In genomic region chr10:34019302-34020075, GRCm38 (mm10) we compare ENCODE assay signal across 8 mouse cellular contexts. TPM values are rescaled to one million over a fixed set of nuclear protein-coding genes. Genes with fewer than 3 reads are reported as not detected.
DNase-seq lines count a peak whose midpoint lies in the region; ATAC-seq and TF ChIP-seq lines count a peak whose summit lies in the region.

Gene Rwdd1 (minus strand): TSS chr10:34019624.

- H3K36me3 ChIP-seq in C2C12 (ENCODE audit: control insufficient read depth, insufficient read depth) (peaks cover 24% of the 10 kb centered on the region), myocyte (ENCODE audit: control insufficient read depth, insufficient read depth) (peaks cover 5% of the 10 kb centered on the region)
- no peaks in the 10 kb centered on the region for H3K36me3 ChIP-seq in erythroblast, embryonic 14.5 days (ENCODE audit: control insufficient read depth)
- 0 out of 2 replicates have a peak, but pooled peaks cover 2% of the 10 kb centered on the region for H3K36me3 ChIP-seq in heart, embryonic 11.5 days (ENCODE audit: control insufficient read depth, insufficient read depth, low read length)
- no peaks in the 10 kb centered on the region for H3K36me3 ChIP-seq in kidney, embryonic 16.5 days (ENCODE audit: insufficient read depth, low read length)
- no peaks in the 10 kb centered on the region for H3K36me3 ChIP-seq in liver, adult 2 months (ENCODE audit: control insufficient read depth, insufficient read depth, low read length)
- H3K36me3 ChIP-seq in splenic B cell, adult 2 months (ENCODE audit: control insufficient read depth, insufficient read depth, low read length, poor library complexity, severe bottlenecking): no peaks in the 10 kb centered on the region

- peak within 1 kb of the TSS; percentile 92 for H3K9ac ChIP-seq in heart, embryonic 11.5 days (ENCODE audit: low read depth, low read length)
- peak within 1 kb of the TSS; percentile 88 for H3K9ac ChIP-seq in kidney, embryonic 16.5 days (replicated peaks; ENCODE audit: low read length)
- peak within 1 kb of the TSS; percentile 86 for H3K9ac ChIP-seq in liver, adult 2 months (ENCODE audit: low read depth, low read length)

- peak within 1 kb of the TSS; percentile 89 for H3ac ChIP-seq in C2C12 (ENCODE audit: control insufficient read depth, insufficient read length, low read depth)
- H3ac ChIP-seq in myocyte (ENCODE audit: control insufficient read depth, insufficient read length): peak within 1 kb of the TSS; percentile 6

- peaks cover 49% of the 10 kb centered on the region for H3K79me2 ChIP-seq in C2C12 (ENCODE audit: control insufficient read depth, insufficient read depth)
- H3K79me2 ChIP-seq in liver, adult 2 months (ENCODE audit: control insufficient read depth, insufficient read depth, low read length): peaks cover 6% of the 10 kb centered on the region; the same call in 1 of the 2 replicates
- H3K79me2 ChIP-seq in myocyte (ENCODE audit: control insufficient read depth, insufficient read depth): peaks cover 45% of the 10 kb centered on the region

- peaks cover 45% of the 10 kb centered on the region for H3K4me1 ChIP-seq in erythroblast, embryonic 14.5 days (ENCODE audit: control insufficient read depth)
- peaks cover 10% of the 10 kb centered on the region for H3K4me1 ChIP-seq in heart, embryonic 11.5 days (ENCODE audit: control insufficient read depth, insufficient read depth, low read length)
- peaks cover 13% of the 10 kb centered on the region for H3K4me1 ChIP-seq in kidney, embryonic 16.5 days (ENCODE audit: insufficient read depth, low read length)
- H3K4me1 ChIP-seq in liver, adult 2 months (ENCODE audit: control insufficient read depth, insufficient read depth, low read length): peaks cover 10% of the 10 kb centered on the region

- peak within 1 kb of the TSS; percentile 91 for H3K4me2 ChIP-seq in heart, embryonic 11.5 days
- peak within 1 kb of the TSS; percentile 71 for H3K4me2 ChIP-seq in kidney, embryonic 16.5 days (replicated peaks; ENCODE audit: low read depth, low read length)
- H3K4me2 ChIP-seq in myocyte (ENCODE audit: low read depth): peak within 1 kb of the TSS; percentile 95

- TF ChIP-seq CTCF in C2C12 (IDR thresholded peaks at IDR 0.05; ENCODE audit: control insufficient read depth, insufficient read depth, insufficient read length): no peak
- no peak for TF ChIP-seq CTCF in brain, embryonic 14.5 days (IDR thresholded peaks at IDR 0.05; ENCODE audit: borderline replicate concordance, extremely low read depth, insufficient read depth, insufficient read length)
- TF ChIP-seq CTCF in liver, adult 2 months (IDR thresholded peaks at IDR 0.05; ENCODE audit: low read depth, low read length): no peak

- H3K9me3 ChIP-seq in erythroblast, embryonic 14.5 days (ENCODE audit: control insufficient read depth, low read length): no peaks in the 10 kb centered on the region
- H3K9me3 ChIP-seq in heart, embryonic 11.5 days (replicated peaks; ENCODE audit: control insufficient read depth, low read length): no peaks in the 10 kb centered on the region
- no peaks in the 10 kb centered on the region for H3K9me3 ChIP-seq in kidney, embryonic 16.5 days (ENCODE audit: low read length)

- peaks cover 47% of the 10 kb centered on the region for H3K79me3 ChIP-seq in C2C12 (ENCODE audit: low read depth)

- TF ChIP-seq POLR2A in brain, embryonic 14.5 days (IDR thresholded peaks at IDR 0.05; ENCODE audit: borderline replicate concordance, extremely low read depth, insufficient read depth, insufficient read length, poor library complexity, severe bottlenecking): peak; percentile 96
- TF ChIP-seq POLR2A in liver, adult 2 months (IDR thresholded peaks at IDR 0.05; ENCODE audit: extremely low read depth, insufficient read depth, low read length): peak; percentile 64; the same call in 1 of the 2 replicates
- TF ChIP-seq POLR2A in myocyte (IDR thresholded peaks at IDR 0.05; ENCODE audit: insufficient read length, low read depth): peak; percentile 90

- peak within 1 kb of the TSS; percentile 97 for H3K27ac ChIP-seq in heart, embryonic 11.5 days (ENCODE audit: low read depth, low read length)
- H3K27ac ChIP-seq in kidney, embryonic 16.5 days (ENCODE audit: low read length): peak within 1 kb of the TSS; percentile 95
- peak within 1 kb of the TSS; percentile 90 for H3K27ac ChIP-seq in liver, adult 2 months (replicated peaks; ENCODE audit: insufficient read depth, low read depth, low read length)

- peak; percentile 100 for ATAC-seq in heart, embryonic 11.5 days (replicated peaks; ENCODE audit: insufficient number of reproducible peaks, low FRiP score, low TSS enrichment)
- ATAC-seq in kidney, embryonic 16.5 days (ENCODE audit: low FRiP score, low TSS enrichment): peak; percentile 100

- WGBS in heart, embryonic 11.5 days (ENCODE audit: insufficient replicate concordance): under 1% methylated on average over 78 of the region's 82 CpGs
- 0% methylated on average over 79 of the region's 82 CpGs for WGBS in kidney, embryonic 16.5 days
- under 1% methylated on average over 82 of the region's 82 CpGs for WGBS in liver, adult 2 months

- H3K27me3 ChIP-seq in C2C12 (ENCODE audit: control insufficient read depth, insufficient read depth, insufficient read length) (no peaks in the 10 kb centered on the region), myocyte (ENCODE audit: control insufficient read depth, insufficient read depth, insufficient read length) (no peaks in the 10 kb centered on the region)
- no peaks in the 10 kb centered on the region for H3K27me3 ChIP-seq in erythroblast, embryonic 14.5 days (ENCODE audit: control insufficient read depth)
- H3K27me3 ChIP-seq in heart, embryonic 11.5 days (ENCODE audit: control insufficient read depth, insufficient read depth, low read length): no peaks in the 10 kb centered on the region
- H3K27me3 ChIP-seq in kidney, embryonic 16.5 days (ENCODE audit: insufficient read depth, low read length): no peaks in the 10 kb centered on the region
- H3K27me3 ChIP-seq in liver, adult 2 months (ENCODE audit: control insufficient read depth, insufficient read depth, low read length): no peaks in the 10 kb centered on the region
- H3K27me3 ChIP-seq in splenic B cell, adult 2 months (ENCODE audit: control insufficient read depth, insufficient read depth, low read length, poor library complexity, severe bottlenecking): no peaks in the 10 kb centered on the region

- H3K4me3 ChIP-seq in C2C12 (ENCODE audit: insufficient read depth, poor library complexity, severe bottlenecking) (peak within 1 kb of the TSS; percentile 96), myocyte (peak within 1 kb of the TSS; percentile 49)
- H3K4me3 ChIP-seq in erythroblast, embryonic 14.5 days (replicated peaks): peak within 1 kb of the TSS; percentile 91
- peak within 1 kb of the TSS; percentile 90 for H3K4me3 ChIP-seq in heart, embryonic 11.5 days (ENCODE audit: low read depth, low read length)
- peak within 1 kb of the TSS; percentile 82 for H3K4me3 ChIP-seq in kidney, embryonic 16.5 days (ENCODE audit: low read length)
- H3K4me3 ChIP-seq in liver, adult 2 months (ENCODE audit: insufficient read depth, low read depth, low read length): peak within 1 kb of the TSS; percentile 92

- peak; percentile 99 for DNase-seq in brain, embryonic 14.5 days (ENCODE audit: low read depth)
- DNase-seq in liver, adult 2 months (ENCODE audit: extremely low read depth, low read depth, low spot score): peak; percentile 92
- DNase-seq in splenic B cell, adult 2 months (ENCODE audit: low read depth, low spot score): peak; percentile 97

TF ChIP-seq in C2C12, 6 proteins besides CTCF, POLR2A, EP300 and RAD21:
- TF ChIP-seq MAX (IDR thresholded peaks at IDR 0.05): peak; percentile 76
- TF ChIP-seq MYOD1 (IDR thresholded peaks at IDR 0.05; ENCODE audit: control insufficient read depth, insufficient read length, low read depth): no peak
- no peak for TF ChIP-seq MYOG (IDR thresholded peaks at IDR 0.05; ENCODE audit: control insufficient read depth, extremely low read depth, insufficient read length)

TF ChIP-seq in myocyte, 11 proteins besides CTCF, POLR2A, EP300 and RAD21:
- TF ChIP-seq MYOD1 (IDR thresholded peaks at IDR 0.05; ENCODE audit: control insufficient read depth in 1 of 3, insufficient read length in 2 of 3, low read depth in 2 of 3) (peak in 1 of 3 experiments; percentile 39), E2F4 (IDR thresholded peaks at IDR 0.05; ENCODE audit: insufficient read depth) (no peak), SRF (IDR thresholded peaks at IDR 0.05; ENCODE audit: control insufficient read depth, insufficient read length, low read depth) (peak; percentile 90), TCF12 (IDR thresholded peaks at IDR 0.05; ENCODE audit: insufficient read depth, poor library complexity, severe bottlenecking) (no peak), USF1 (IDR thresholded peaks at IDR 0.05; ENCODE audit: low read depth) (no peak), POLR2AphosphoS2 (IDR thresholded peaks at IDR 0.05; ENCODE audit: insufficient read length, low read depth) (peak; percentile 70), MYOG (IDR thresholded peaks at IDR 0.05; ENCODE audit: control insufficient read depth in 1 of 3, insufficient read depth in 1 of 3, insufficient read length in 2 of 3, low read depth in 2 of 3) (peak in 1 of 3 experiments; percentile 34), REST (IDR thresholded peaks at IDR 0.05; ENCODE audit: insufficient read depth, insufficient read length) (peak; percentile 51)

RNA-seq across cellular contexts. Expression of gene Rwdd1, which starts in this region (rescaled TPM):
- 114 TPM for polyA plus RNA-seq in C2C12 (2012; fragmentation: generic; extraction: Trizol)
- polyA plus RNA-seq in brain, embryonic 14.5 days (2012; rRNA removed): 70.6 and 72.4 TPM in 2 replicates
- polyA plus RNA-seq in erythroblast, embryonic 14.5 days (2012): 2.7 and 3.2 TPM in 2 replicates
- 118 and 126 TPM in 2 replicates for polyA plus RNA-seq in heart, embryonic 11.5 days (2014; fragmentation: Nextera tagmentation; extraction: Ambion mirVana)
- polyA plus RNA-seq in kidney, embryonic 16.5 days (2015; fragmentation: Nextera tagmentation; extraction: Ambion mirVana): 102 and 105 TPM in 2 replicates
- 31.7 and 37.5 TPM in 2 replicates for total RNA-seq in liver, adult 2 months (2014; rRNA removed)
- 25.0 and 26.8 TPM in 2 replicates for polyA plus RNA-seq in liver, adult 2 months (2012; rRNA removed)
- polyA plus RNA-seq in myocyte (2012; fragmentation: generic; extraction: Trizol): 83.6 TPM

Comparison
In these comparisons a context has a peak if more than half of its experiments do, and no peak if none do; other contexts are left out.
1. Peak in every context shown above with its lines: DNase-seq, ATAC-seq, H3K4me3 ChIP-seq and H3K27ac ChIP-seq.